Mouse (Mus musculus) embryonic fibroblast, embryonic 13.5 days (primary cell): ENCODE results near the gene Slc25a11.

Source experiments
- CTCF ChIP-seq: IDR thresholded peaks from 2 replicates; pipeline ENCODE4 v1.5.1; 2011; ENCODE audit warnings: mild to moderate bottlenecking, control low read depth, low read length, moderate library complexity, borderline replicate concordance; ENCODE audit not compliant: insufficient read depth
- POLR2A ChIP-seq: IDR thresholded peaks from 2 replicates; pipeline ENCODE4 v1.6.1; 2011; ENCODE audit warnings: low read depth, mild to moderate bottlenecking, control low read depth, low read length, moderate library complexity

- TF ChIP-seq CTCF, result no peak
- TF ChIP-seq POLR2A, result no peak
These were observed 26.7 kb upstream of the Slc25a11 start for GRCm38 (mm10) chr11:70674014-70674413.
